Mouse (Mus musculus) kidney, adult 9 months (tissue): Measurements from ENCODE around the gene Gnas.

ENCODE experiments used
- DNase-seq: peaks from one replicate; pipeline ENCODE4 v3.0.0; 2022

Gnas gene

GRCm38 (mm10) chr2:174381021-174381420, 96.9 kb downstream of the Gnas start:
- DNase-seq, result no peak

GRCm38 (mm10) chr2:174391936-174392335, 107.8 kb downstream of the Gnas start:
- no peak for DNase-seq

- DNase-seq, result no peak
Measured at GRCm38 (mm10) chr2:174392554-174392953, 108.4 kb downstream of the Gnas start.

- no peak for DNase-seq
Measured at GRCm38 (mm10) chr2:174393383-174393782, 109.3 kb downstream of the Gnas start.
